Mouse (Mus musculus) right cerebral cortex, postnatal 36 days (tissue): ENCODE results near the gene Deaf1.
A peak's percentile ranks its signal among the peaks of the same experiment; 100 is the strongest.

Experiments
- DNase-seq, 2 experiments: peaks; one replicate each; pipeline ENCODE4 v3.0.0; 2022; ENCODE audit warnings: low spot score in 2 of 2, mixed read lengths in 1 of 2

The Deaf1 gene

DNA sequence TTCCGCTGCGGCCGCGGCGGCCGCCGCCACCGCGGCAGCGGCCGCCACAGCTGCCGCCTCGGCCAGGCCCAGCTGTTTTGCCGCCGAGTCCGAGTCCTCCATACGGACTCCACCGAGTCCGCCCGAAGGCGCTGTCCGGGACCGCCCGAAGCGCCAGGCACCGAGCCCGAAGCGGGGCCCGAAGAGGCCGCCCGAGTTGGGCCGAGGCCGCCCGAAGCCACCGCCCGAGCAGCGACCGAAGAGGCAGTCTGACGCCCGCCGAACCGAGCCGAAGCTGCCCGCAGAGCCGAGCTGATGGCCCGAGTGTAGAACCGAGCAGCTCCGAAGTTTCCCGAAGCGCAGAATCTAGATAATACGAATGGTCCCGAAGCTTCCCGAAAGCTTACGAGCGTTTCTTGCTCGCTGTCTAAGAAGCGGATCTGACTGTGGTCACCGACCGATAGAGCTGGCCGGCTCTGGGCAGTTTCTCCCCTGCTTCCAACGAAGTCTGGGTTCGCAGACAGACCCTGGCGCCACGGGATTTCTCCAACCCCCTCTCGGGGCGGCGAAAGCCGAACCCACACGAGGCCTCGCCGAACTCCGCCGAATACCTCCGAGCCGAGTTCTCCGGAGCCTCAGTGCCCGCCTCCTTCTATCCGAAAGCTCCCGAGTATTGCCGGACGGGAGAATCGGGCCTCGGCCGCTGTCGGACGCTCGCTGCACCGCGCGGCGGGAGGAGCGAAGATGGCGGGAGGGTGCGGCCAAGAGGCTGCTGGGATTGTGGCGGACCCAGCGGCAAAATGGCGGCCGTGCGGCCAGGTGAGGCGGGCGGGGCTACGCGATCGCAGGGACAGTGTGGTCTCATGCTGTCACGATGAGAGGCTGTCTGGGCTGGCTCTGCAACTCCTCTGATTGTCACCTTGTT, at the start of gene Deaf1, which contains the start of gene Tmem80:
TSS of gene Deaf1 (minus strand) at position 222 of the 904 bp plus-strand sequence.
TSS of gene Tmem80 (plus strand) at position 271 of the 904 bp plus-strand sequence.
- peak; percentile 99 to 100 for DNase-seq

DNA sequence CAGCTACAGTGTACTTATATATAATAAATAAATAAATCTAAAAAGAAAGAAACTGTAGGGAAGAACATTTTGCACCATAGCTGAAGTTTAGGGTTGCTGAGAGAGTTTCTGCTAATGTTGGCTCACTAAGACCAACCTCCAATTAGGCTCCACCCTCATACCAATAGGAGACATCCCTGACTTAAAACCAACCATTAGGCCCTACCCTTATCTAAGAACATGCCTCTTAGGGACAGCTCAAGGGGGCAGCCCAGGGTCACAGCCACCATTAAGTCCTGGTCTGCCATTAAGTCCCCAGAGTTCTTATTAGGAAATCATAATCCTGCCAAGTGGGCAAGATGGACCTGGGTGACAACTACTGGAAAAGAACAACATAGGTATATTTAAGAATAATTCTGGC, 46.9 kb upstream of the Deaf1 start:
- no peak for DNase-seq

DNA sequence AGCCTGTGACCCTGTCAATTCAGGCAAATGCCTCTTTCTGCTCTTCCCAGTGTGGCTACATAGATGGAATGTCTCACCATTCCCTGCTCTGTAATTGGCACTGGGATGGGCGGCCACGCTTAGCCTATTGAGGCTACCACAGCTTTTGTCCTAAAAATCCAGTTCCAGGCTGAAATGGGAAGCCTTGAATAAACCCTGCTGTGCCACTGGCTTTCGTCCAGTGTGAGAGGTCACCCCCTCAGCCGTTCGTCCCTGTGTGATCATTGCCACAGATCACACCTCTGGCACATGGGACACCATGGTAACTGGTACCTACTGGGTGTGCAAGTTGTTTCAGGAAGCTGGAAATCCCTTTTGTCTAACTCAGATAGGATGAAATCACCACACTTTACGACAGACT, 46.1 kb upstream of the Deaf1 start:
- no peak for DNase-seq

DNA sequence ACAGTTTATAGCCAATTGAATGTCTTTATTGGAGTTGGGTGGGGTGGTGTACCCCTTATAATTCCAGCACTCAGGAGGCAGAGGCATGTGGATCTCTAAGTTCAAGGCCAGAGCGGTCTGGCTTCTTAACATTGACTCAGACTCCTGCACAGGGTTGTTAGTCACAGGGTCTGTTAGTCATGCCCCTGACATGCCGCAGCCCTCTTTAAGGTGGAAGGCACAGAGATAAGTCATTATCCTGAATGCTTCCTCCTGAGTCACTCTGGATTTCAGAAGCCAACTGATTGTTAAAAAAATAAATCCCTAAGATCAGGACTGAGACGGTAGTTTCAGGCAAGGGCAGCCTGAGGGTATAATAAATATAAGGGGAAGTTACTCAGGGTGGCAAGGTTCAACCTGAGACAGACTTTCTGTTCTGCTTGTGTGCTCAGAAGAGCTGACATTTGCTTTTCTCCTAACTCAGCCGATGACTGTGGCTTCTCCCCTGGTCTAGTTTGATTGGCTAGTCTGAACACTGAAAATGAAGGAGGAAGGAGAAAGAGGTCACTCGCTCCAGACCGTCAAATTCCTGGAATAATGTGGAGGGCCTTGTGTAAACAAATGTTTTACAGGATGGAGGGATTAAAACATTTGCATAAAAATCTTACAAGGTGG, 44.6 kb upstream of the Deaf1 start:
- DNase-seq: no peak

DNA sequence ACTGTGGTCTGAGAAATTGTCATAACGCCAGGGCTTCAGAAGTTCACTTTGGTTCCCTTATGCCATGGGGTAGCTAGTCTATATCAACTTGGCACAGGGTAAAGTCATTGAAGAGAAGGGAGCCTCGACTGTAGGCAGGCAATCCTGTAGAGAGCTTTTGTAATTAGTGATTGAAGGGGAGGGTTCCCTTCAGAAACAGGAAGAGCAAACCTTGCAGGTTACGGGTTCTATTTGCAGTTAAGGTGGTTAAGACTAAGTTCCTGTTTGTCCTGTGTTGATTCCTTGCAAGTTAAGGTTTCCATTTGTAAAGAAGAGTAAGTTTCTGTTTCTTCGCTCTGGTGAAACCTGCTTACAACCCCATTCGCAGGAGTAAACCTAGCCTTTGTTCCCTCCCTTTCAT, 42.4 kb upstream of the Deaf1 start:
- DNase-seq: no peak

DNA sequence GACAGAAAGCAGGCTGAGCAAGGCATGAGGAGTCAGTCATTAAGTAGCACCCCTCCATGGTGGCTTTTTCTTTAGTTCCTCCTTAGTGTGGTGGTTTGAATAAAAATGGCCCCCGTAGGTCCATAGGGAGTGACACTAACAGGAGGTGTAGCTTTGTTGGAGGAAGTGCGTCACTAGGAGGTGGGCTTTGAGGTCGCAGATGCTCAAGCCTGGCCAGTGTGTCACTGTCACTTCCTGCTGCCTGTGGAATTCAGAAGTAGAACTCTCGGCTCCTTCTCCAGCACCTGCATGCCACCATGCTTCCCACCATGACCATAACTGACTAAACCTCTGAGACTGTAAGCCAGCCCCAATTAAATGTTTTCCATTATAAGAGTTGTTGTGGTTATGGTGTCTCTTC, 39.9 kb upstream of the Deaf1 start:
- DNase-seq: no peak

DNA sequence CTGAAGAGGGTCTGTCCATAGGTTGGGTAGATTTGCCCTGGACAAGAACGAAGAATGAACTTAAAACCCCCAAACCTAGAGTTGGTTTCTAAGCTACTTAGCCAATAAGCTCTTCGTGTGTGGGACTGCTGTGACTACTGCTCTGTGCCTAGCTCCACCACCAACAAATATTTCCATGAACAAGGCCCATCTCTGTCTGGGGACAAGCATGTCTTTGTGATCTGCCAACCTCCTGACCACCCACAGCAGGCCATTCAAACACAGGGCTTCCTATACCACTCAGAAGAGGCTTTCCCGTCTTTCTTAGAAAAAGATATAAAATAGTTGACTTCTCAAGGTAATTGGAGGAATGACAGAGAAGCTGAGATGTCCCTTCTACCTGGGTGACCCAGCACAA, 37.6 kb upstream of the Deaf1 start:
- DNase-seq: no peak

DNA sequence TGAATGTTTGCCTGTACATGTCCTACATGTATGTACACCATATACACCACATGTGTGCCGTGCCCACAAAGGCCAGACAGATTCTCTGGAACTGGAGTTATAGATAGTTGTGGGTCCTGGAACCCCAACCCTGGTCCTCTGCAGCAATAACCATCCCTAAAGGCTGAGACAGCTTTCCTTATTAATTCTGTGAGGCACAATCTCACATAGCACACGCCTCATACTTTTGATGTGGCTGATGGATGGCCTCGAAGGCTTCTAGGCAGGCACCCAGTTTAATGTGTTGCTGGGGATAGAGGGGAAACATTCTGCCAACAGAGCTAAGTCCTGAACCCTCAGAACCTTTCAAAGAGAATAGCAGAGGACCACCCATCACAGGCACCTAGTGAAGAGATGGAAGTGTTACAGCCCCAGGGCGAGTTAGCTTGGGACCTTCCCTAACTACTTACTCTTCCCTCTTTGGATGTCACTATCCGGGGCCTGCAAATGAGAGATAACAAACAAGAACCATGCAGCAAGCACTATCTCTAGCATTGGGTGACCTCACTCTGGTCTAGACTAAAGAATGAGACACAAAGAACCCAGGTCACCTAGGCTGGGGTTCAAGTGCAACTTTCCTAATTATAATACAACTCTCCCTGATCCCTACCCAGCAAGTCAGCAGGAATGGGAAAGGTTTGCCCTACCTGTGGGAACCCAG, 37.0 kb upstream of the Deaf1 start:
- DNase-seq: no peak

DNA sequence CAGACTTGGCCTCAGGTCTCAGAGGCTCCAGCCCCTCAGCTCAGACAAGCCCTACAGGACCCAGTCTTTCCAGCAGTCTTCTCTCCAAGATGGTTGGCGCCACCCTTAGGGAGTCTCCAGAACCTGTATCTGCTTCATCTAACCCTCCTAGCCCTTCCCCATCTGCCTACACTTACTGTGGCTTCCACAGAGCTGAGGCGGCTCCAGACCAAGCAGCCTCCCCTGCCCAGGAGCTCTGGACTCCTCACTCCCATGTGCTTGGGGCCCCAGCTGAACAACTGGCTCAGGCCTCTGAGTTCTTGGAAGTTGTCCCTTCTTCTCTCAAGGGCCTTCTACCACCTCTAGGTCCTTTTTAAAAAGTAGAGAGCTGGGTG, 36.2 kb upstream of the Deaf1 start:
- DNase-seq: no peak

DNA sequence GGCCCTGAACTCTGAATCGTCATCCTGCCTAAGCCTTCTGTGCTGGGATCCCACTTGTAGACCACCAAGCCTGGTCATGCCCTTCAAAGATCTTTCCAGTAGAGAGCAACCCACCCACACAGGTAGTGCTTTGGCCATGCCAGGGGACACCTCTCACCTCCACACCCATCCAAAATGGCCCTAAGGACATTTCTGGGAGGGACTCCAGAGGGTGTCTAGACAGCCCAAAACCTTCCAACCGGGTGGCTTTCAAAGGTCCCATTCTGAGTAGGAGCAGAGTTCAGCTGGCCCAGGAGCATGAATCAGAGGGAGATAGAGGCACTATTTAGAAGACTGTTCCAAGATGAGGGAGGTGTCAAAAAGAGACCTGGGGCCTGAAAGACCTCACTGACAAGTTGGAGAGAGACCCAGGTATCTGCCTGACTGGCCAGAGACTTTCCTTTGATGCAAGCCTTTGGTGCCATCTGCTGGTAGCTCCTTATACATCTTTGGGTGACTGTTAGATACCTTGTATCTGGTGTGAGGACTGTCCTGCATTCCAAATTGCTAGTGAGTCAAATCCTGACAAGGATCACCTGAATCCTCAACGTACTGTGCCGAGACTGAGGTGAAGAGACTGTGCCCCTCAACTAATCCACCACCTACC, 35.7 kb upstream of the Deaf1 start:
- peak; percentile 46 to 54 for DNase-seq

DNA sequence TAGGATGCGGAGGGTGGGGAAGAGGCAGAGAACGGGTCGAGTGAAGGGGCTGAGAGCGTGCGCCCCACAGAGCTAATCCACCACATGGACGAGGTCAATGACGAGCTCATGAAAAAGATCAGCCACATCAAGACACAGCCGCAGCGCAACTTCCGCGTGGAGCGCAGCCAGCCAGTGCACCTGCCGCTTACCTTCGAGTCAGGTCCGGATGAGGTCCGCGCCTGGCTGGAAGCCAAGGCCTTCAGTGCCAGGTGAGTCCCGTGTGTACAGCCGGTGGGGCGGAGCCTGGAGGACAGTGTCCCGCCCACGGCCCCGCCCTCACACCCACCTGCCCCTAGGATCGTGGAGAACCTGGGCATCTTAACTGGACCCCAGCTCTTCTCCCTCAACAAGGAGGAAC, 34.0 kb upstream of the Deaf1 start:
- DNase-seq: no peak

DNA sequence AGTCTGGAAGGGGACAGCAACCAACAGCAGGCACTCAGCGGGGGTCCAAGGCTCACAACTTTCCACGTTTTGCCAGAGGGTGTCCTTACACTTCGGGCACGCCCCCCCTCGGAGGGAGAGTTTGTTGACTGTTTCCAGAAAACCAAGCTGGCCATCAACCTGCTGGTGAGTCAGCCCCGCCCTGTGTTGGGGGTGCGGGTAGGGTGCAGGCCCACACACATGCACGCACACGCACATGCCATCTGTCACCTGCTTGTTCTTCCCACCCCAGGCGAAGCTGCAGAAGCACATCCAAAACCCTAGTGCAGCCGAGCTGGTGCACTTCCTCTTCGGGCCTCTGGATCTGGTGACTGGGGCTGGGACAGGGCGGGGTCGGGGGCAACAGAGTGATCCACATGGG, 29.5 kb upstream of the Deaf1 start:
- DNase-seq: peak; percentile 34 to 43

DNA sequence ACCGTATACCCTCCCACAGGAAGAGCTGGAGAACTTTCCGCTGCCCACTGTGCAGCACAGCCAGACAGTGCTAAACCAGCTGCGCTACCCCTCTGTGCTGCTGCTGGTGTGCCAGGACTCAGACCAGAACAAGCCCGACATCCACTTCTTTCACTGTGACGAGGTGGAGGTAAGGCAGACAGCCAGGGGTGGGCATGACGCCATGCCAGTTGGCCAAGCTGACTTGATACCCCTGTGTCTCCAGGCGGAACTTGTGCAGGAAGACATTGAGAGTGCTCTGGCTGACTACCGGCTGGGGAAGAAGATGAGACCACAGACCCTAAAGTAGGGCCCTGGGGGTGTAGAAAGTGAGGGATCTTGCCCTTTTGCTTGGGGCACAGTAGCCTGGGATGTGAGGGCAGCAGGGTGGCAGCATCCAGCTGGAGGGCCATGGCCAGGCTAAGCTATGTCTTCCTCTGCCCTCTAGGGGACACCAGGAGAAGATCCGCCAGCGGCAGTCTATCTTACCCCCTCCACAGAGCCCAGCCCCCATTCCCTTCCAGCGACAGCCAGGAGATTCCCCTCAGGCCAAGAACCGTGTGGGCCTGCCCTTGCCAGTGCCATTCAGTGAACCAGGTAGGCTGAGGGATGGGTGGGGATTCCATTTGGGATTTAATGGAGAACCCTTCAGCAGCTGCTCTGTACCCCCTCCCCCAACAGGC, 28.3 kb upstream of the Deaf1 start:
- DNase-seq: no peak

DNA sequence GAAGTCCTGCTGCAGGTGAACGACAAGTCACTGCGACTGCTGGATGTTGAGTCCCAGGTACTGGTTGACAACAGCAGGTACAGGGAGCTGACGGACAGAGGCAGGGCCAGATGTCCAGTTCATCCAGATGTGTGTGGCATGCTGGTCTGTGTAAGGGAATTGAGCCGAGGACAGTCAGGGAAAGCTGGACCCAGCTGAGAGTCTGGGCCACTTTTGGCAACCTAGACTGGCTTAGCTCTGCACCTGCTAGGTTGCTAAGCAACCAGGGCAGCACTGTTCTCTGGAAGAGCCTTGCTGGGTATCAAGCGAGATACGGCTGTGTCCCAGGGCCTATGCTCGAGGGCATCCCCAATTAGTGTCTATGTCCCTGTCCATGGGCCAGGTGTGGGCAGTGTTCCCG, 27.6 kb upstream of the Deaf1 start:
- DNase-seq: no peak

DNA sequence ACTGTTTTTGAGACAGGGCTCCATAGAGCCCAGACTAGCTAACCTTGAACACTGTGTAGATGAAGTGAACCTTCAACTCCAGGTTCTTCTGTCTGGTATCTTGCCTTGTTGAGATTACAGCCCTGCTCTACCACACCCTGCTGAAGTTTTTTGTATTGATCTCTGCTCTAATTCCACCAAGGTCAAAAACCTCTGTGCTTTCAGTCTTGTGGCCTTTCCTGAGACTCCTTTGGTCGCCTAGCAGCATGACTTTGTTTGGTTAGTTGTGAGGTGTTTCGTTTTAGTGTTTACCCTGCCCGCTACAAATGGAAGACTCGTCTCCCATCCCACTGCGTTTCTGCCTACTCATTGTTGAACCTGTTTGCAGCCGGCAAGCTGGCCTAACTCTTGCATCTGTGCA, 23.6 kb upstream of the Deaf1 start:
- no peak for DNase-seq

DNA sequence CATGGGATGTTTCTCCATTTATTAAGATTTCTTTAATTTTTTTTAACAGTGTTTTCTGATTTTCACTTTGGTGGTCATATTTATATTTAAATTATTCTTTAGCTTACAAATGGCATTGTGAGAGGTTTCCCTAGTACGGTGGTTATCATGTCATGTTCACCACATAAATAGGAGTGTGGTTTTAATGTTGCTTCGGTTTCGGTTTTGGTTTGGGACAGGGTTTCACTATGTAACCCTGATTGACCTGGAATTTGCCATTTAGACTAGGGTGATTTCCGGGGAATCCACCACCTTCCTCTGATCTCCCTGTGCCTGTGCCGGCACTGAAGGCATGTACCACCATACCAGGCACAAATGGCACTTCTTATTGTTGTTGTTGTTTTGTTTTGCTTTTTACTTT, 17.3 kb upstream of the Deaf1 start:
- DNase-seq: no peak

DNA sequence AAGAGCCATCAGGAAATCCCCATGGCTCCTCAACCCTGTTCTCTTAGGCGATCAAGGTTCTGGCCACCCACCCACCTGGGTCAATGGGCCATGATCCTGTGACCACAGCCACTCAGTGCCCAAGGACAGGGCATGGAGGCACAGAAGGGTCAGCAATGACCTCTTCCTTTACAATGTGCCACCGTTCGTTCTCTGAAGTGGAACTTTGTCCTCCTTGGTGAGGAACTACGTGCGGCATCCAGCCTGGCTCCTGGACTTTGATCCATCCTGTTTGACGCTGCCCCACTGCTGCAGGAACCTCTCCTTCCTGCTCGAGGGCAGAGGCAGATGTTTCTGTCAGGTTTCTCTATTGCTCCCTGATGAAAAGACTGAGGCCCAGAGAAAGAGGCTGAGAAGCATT, 16.2 kb upstream of the Deaf1 start:
- no peak for DNase-seq

DNA sequence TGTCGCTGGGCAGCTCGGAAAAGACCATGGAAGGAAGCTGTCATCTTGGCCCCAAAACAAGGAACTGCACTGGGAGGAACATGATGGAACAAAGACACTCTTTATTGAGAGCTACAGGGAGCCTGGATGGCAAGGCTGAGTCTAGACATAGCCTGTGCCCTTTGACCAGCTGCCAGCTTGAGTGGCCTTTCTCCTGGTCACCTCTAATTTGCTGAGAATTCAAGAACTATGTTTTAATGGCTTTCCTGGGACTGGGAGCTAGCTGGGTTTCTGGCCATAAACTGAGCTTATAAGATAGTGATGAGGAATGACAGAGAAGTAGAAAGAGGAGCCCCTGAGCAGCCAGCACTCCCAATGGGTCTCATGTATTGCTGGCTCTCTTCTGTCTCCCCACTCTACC, 15.7 kb upstream of the Deaf1 start:
- DNase-seq: no peak

DNA sequence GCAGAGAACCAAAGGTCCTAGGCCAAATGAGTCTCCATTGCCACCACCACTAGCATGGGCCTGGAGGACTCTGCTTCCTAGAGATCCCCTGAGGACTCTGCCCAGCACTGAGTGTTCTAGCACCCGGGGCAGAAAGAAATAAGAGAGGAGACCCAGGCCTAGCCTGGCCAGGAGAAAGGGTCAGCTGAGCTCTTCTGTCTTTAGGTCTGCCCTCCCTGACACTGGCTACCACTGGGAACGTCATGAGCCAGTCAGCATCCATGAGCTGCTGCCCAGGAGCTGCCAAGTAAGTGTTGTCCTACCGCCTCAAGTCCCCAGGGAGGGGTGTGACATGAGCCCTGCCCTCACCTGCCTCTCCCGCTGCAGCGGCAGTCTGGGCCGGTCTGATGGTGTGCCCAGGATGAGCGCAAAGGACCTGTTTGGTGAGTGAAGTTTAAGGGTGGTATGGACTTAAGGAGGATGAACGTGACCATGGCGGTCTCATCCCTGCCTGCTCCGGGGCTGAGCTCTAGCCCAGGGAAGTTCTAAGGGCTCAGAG, 14.3 kb upstream of the Deaf1 start:
- no peak for DNase-seq

DNA sequence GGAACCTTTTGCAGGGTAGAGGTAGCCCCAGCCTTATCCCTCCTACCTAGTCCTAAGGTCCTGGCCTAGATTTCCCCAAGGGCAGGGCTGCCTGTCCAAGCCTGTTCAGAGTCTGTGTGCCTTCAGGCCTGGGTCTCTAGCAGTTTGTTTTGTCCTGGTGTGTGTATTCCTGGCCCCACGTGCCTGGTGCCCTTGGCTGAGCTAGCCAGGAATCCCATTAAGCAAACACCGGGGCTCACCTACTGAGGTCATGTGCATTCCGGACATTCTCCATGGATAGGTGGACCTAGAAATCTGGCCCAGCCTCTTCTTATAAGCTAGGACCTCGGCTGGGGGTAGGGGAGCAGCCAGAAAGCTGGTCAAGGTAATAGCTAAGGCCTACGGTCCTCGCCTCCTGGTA, 13.0 kb upstream of the Deaf1 start:
- DNase-seq: no peak

DNA sequence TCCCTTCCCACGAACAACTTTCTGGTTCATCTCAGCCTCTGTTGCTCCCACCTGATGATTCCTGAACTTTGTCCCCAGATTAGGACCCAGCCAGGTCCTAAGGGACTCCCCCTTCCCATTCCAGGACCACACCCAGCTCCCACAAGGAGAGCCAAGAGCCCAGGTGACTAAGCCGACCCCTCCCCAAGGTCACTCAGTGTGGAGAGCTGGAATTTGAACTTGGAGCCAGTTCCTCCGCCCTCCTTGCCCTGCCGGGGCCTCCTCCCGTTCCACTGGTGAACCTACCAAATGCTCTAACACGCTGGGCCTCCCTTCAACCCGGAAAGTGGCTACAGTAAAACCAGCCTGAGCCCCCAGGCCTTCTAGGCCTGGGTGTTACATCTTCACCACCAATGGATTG, 12.5 kb upstream of the Deaf1 start:
- DNase-seq: no peak
